Mouse (Mus musculus) liver, embryonic 14.5 days (tissue): Measurements from ENCODE around the gene 4930548H24Rik. TPM values are rescaled to one million over a fixed set of nuclear protein-coding genes. Genes with fewer than 3 reads are reported as not detected.

ENCODE experiments used
- ATAC-seq: fragments of 200-750 bp; cut with Nextera tagmentation; 2 replicates; pipeline ENCODE4 v1.8.0; 2017; ENCODE audit warnings: moderate number of reproducible peaks, mild to moderate bottlenecking, moderate library complexity; ENCODE audit not compliant: insufficient read depth
- DNase-seq, 3 experiments: peaks; one replicate each; pipeline ENCODE4 v3.0.0-alpha.2; 2012 to 2013; ENCODE audit warnings: low read depth in 3 of 3, low spot score in 3 of 3
- H3K27ac ChIP-seq: fragments of 300-500 bp; sonication (generic); 2 replicates; pipeline ENCODE4 v1.5.1; 2014; ENCODE audit warnings: moderate library complexity, mild to moderate bottlenecking, control low read depth, inconsistent platforms
- H3K27me3 ChIP-seq: fragments of 300-500 bp; sonication (generic); 2 replicates; pipeline ENCODE4 v1.6.1; 2014; ENCODE audit warnings: mild to moderate bottlenecking, low read length, moderate library complexity; ENCODE audit not compliant: control insufficient read depth, insufficient read depth
- H3K36me3 ChIP-seq: fragments of 300-500 bp; sonication (generic); replicated peaks from 2 replicates; pipeline ENCODE4 v1.6.1; 2014; ENCODE audit warnings: low read depth; ENCODE audit not compliant: control insufficient read depth, insufficient read depth
- H3K4me1 ChIP-seq, 2 experiments: fragments of 200-500 bp in 1 of 2; fragments of 300-500 bp in 1 of 2; sonication (generic) in 1 of 2; replicated peaks; 2 replicates each; pipeline ENCODE4 v1.6.1; 2012 to 2014; ENCODE audit warnings: antibody characterized with exemption in 1 of 2, inconsistent platforms in 1 of 2, low read length in 1 of 2; ENCODE audit not compliant: control insufficient read depth in 2 of 2, insufficient read depth in 2 of 2
- H3K4me2 ChIP-seq: fragments of 300-500 bp; sonication (generic); 2 replicates; pipeline ENCODE4 v1.6.1; 2014; ENCODE audit warnings: low read depth, mild to moderate bottlenecking, control low read depth, moderate library complexity
- H3K4me3 ChIP-seq, 2 experiments: fragments of 200-500 bp in 1 of 2; fragments of 300-500 bp in 1 of 2; sonication (generic) in 1 of 2; 2 replicates each; pipeline ENCODE4 v1.5.1; 2012 to 2014; ENCODE audit warnings: low read depth in 2 of 2, low read length in 2 of 2, mild to moderate bottlenecking in 2 of 2, control low read depth in 1 of 2, inconsistent platforms in 1 of 2, moderate library complexity in 1 of 2; ENCODE audit not compliant: insufficient read depth in 1 of 2
- H3K9ac ChIP-seq: fragments of 300-500 bp; sonication (generic); replicated peaks from 2 replicates; pipeline ENCODE4 v1.6.1; 2014; ENCODE audit warnings: mild to moderate bottlenecking, control low read depth, moderate library complexity
- H3K9me3 ChIP-seq: fragments of 300-500 bp; sonication (generic); 2 replicates; pipeline ENCODE4 v1.6.1; 2016; ENCODE audit warnings: low read length, mixed read lengths; ENCODE audit not compliant: control insufficient read depth
- CTCF ChIP-seq: IDR thresholded peaks from 2 replicates; pipeline ENCODE4 v1.5.1; 2016; ENCODE audit warnings: antibody characterized with exemption, low read depth, control low read depth
- WGBS: fragments of 180-500 bp; shearing (Covaris S2); extraction: QIAGEN DNeasy Blood & Tissue Kit; methylation state at CpG from one replicate; pipeline ENCODE4 v1.1.7; 2014; ENCODE audit not compliant: insufficient replicate concordance; 5-methylcytosine and 5-hydroxymethylcytosine counted together
- polyA plus RNA-seq, 2 experiments: library from polyadenylated mRNA; depleted of rRNA in 1 of 2; stranded (reverse) in 1 of 2; unstranded in 1 of 2; fragments of >200 nt; fragmentation: Nextera tagmentation in 1 of 2; extraction: Ambion mirVana in 1 of 2; gene quantifications; 2 replicates each; pipeline versions ENCODE4 v1.2.1 to v1.2.3; 2012 to 2014

Gene 4930548H24Rik
- polyA plus RNA-seq, 2 experiments: 0.02 TPM; not detected in 1

- H3K9me3 ChIP-seq: no peaks in the 10 kb centered on the region
- H3K27ac ChIP-seq: no peak overlapping the region
- TF ChIP-seq CTCF: no peak
- DNase-seq (no peak), ATAC-seq (no peak)
- peaks cover 34% of the 10 kb centered on the region for H3K36me3 ChIP-seq
- no peaks in the 10 kb centered on the region for H3K4me1 ChIP-seq
- no peak overlapping the region for H3K4me3 ChIP-seq
- WGBS: 63% methylated on average over 2 of the region's 2 CpGs
- no peaks in the 10 kb centered on the region for H3K27me3 ChIP-seq
- no peak overlapping the region for H3K4me2 ChIP-seq
- H3K9ac ChIP-seq: no peak overlapping the region
These were observed 49.7 kb downstream of the 4930548H24Rik start for GRCm38 (mm10) chr5:31535228-31535627.

Other genes starting within 250 kb of the 4930548H24Rik start
- 27.9 and 30.8 TPM in 2 replicates for gene Nrbp1, start 244.9 kb upstream of the 4930548H24Rik start, polyA plus RNA-seq (2012; rRNA removed)
- gene Nrbp1, start 244.9 kb upstream of the 4930548H24Rik start, polyA plus RNA-seq (2014; fragmentation: Nextera tagmentation; extraction: Ambion mirVana): 39.4 and 43.4 TPM in 2 replicates
- 0.07 TPM in 1 of 2 replicates, not detected in the other for gene Gm9970, start 244.5 kb upstream of the 4930548H24Rik start, polyA plus RNA-seq (2012; rRNA removed)
- 0.19 TPM in 1 of 2 replicates, not detected in the other for gene Gm9970, start 244.5 kb upstream of the 4930548H24Rik start, polyA plus RNA-seq (2014; fragmentation: Nextera tagmentation; extraction: Ambion mirVana)
- 5.3 and 6.8 TPM in 2 replicates for gene Krtcap3, start 234.0 kb upstream of the 4930548H24Rik start, polyA plus RNA-seq (2012; rRNA removed)
- gene Krtcap3, start 234.0 kb upstream of the 4930548H24Rik start, polyA plus RNA-seq (2014; fragmentation: Nextera tagmentation; extraction: Ambion mirVana): 3.5 and 3.9 TPM in 2 replicates
- gene Ift172, start 194.6 kb upstream of the 4930548H24Rik start, polyA plus RNA-seq (2012; rRNA removed): 3.6 and 3.7 TPM in 2 replicates
- gene Ift172, start 194.6 kb upstream of the 4930548H24Rik start, polyA plus RNA-seq (2014; fragmentation: Nextera tagmentation; extraction: Ambion mirVana): 3.1 and 3.3 TPM in 2 replicates
- gene Fndc4, start 189.7 kb upstream of the 4930548H24Rik start, polyA plus RNA-seq (2012; rRNA removed): 4.7 and 5.6 TPM in 2 replicates
- gene Fndc4, start 189.7 kb upstream of the 4930548H24Rik start, polyA plus RNA-seq (2014; fragmentation: Nextera tagmentation; extraction: Ambion mirVana): 3.3 and 3.7 TPM in 2 replicates
- 16.3 and 16.4 TPM in 2 replicates for gene Gckr, start 188.3 kb upstream of the 4930548H24Rik start, polyA plus RNA-seq (2012; rRNA removed)
- 13.3 and 16.0 TPM in 2 replicates for gene Gckr, start 188.3 kb upstream of the 4930548H24Rik start, polyA plus RNA-seq (2014; fragmentation: Nextera tagmentation; extraction: Ambion mirVana)
- gene Zfp512, start 33.3 kb upstream of the 4930548H24Rik start, polyA plus RNA-seq (2012; rRNA removed): 5.8 and 8.2 TPM in 2 replicates
- 8.9 and 10.8 TPM in 2 replicates for gene Zfp512, start 33.3 kb upstream of the 4930548H24Rik start, polyA plus RNA-seq (2014; fragmentation: Nextera tagmentation; extraction: Ambion mirVana)
- gene Gpn1, start 9.0 kb downstream of the 4930548H24Rik start, polyA plus RNA-seq (2012; rRNA removed): 5.9 and 7.3 TPM in 2 replicates
- gene Gpn1, start 9.0 kb downstream of the 4930548H24Rik start, polyA plus RNA-seq (2014; fragmentation: Nextera tagmentation; extraction: Ambion mirVana): 16.8 and 17.0 TPM in 2 replicates
- gene Slc4a1ap, start 41.3 kb downstream of the 4930548H24Rik start, polyA plus RNA-seq (2012; rRNA removed): 6.1 and 10.5 TPM in 2 replicates
- gene Slc4a1ap, start 41.3 kb downstream of the 4930548H24Rik start, polyA plus RNA-seq (2014; fragmentation: Nextera tagmentation; extraction: Ambion mirVana): 8.3 and 9.4 TPM in 2 replicates
- 5.6 and 6.0 TPM in 2 replicates for gene Supt7l, start 42.1 kb downstream of the 4930548H24Rik start, polyA plus RNA-seq (2012; rRNA removed)
- 3.3 TPM in 2 replicates for gene Supt7l, start 42.1 kb downstream of the 4930548H24Rik start, polyA plus RNA-seq (2014; fragmentation: Nextera tagmentation; extraction: Ambion mirVana)
- gene Mrpl33, start 111.2 kb downstream of the 4930548H24Rik start, polyA plus RNA-seq (2012; rRNA removed): 57.8 and 80.0 TPM in 2 replicates
- gene Mrpl33, start 111.2 kb downstream of the 4930548H24Rik start, polyA plus RNA-seq (2014; fragmentation: Nextera tagmentation; extraction: Ambion mirVana): 211 and 219 TPM in 2 replicates
- 9.4 and 10.1 TPM in 2 replicates for gene Rbks, start 211.9 kb downstream of the 4930548H24Rik start, polyA plus RNA-seq (2012; rRNA removed)
- 20.6 and 22.7 TPM in 2 replicates for gene Rbks, start 211.9 kb downstream of the 4930548H24Rik start, polyA plus RNA-seq (2014; fragmentation: Nextera tagmentation; extraction: Ambion mirVana)
- 14.6 and 15.3 TPM in 2 replicates for gene Babam2, start 211.9 kb downstream of the 4930548H24Rik start, polyA plus RNA-seq (2012; rRNA removed)
- gene Babam2, start 211.9 kb downstream of the 4930548H24Rik start, polyA plus RNA-seq (2014; fragmentation: Nextera tagmentation; extraction: Ambion mirVana): 21.2 and 25.4 TPM in 2 replicates